Mouse (Mus musculus): ENCODE data around the gene Eci1.

Eci1 gene

GRCm38 (mm10) chr17:24473612-24474275, 47.3 kb downstream of the Eci1 start, which contains the start of gene Bricd5:
Gene Bricd5 (plus strand): TSS chr17:24473884.
- DNase-seq (ENCODE audit: low spot score), result no peak

GRCm38 (mm10) chr17:24474557-24474956, 48.1 kb downstream of the Eci1 start:
- no peak for DNase-seq (ENCODE audit: low spot score)

DNA sequence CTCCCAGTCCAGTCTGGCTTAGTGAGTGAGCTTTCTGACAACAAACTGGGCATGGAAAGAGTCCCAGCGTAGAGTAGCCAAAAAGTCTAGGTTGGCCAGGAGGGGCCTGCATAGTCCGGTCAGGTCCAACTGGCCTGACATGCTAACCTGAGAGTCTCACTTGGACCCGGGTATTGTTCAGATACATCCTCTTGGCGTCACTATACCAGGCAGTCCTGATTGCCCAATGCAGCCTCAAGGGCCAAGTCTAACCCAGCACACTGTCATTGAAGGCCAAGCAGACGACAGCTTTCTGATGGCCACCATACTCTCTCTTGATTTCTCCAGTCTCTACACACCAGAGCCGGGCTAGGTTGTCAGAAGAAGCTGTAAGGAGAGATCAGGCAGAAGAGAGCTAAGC, 49.1 kb downstream of the Eci1 start:
- no peak for DNase-seq (ENCODE audit: low spot score)

DNA sequence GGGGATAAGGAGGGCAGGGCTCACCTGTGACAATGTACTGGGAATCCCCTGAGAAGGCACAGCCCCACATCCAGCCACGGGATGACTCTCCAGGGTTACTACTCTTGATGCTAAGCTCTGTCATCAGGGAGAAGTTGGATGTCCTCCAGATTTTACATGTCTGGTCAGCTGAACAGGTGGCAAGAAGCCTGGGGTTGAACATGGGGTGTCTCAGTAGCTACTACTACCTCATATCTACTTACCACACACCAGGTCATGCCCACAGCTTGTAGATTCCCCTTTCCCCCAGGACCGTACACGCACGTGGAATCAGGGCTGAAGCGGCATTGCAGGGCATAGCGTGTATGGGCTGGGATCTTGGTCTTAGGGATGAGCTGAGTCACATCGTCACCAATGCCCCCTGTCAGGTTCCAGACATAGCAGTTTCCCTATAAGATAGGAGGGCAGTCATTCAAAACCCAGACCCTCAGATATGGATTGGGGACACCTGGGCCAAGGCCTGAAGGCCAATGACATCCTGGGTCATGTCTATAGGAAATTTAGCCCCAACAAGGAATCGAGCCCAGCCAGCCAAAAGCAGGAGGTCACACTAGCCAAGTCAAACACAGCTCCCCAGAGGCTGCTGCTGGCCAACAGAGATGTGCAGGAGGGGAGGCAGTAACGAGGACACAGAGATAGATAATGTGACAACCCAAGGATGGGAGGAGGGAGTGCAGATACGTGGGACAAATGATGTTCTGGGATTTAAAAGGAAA, 49.8 kb downstream of the Eci1 start:
- no peak for DNase-seq (ENCODE audit: low spot score)

DNA sequence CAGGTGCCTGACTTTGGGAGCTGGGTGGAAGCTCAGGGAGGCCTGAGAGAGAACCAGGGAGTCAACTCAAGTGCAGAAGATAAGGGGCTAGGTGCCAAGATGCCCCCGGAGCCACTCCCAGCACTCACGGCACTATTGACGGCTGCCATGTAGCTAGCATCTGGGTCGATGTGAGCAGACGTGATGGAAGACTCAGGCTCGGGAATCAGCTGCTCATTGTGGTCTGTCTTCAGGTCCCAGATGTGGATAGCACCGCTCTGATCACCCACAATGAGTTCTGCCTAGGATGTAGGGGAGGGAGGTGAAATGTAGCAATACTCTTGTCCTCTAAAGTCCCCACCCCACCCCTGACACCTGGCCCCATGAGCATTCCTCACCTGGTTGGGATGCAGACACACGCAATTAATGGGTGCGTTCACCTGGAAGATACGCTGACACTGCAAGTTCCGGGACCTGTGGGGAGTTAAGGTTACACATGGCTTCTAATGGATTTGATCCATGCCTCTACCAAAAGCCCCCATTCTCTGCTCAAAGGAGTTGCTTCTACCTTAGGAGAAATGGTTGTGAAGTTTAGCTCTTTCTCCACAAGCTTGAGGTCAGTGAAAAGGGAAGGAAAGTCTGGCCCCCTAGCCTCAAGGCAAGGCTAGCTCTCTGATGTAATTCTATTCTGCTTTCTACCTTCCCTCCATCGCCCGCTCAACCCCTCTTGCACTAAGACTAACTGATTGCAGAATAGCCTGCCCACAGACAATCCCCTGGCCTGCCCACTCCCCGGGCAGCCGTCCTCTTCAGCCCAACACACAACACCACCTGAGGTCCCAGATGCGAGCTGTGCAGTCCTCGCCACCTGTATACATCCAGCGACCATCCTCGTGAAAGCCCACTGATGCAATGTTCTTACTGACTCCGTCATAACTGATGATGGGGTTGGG, 50.9 kb downstream of the Eci1 start:
- no peak for DNase-seq (ENCODE audit: low spot score)

DNA sequence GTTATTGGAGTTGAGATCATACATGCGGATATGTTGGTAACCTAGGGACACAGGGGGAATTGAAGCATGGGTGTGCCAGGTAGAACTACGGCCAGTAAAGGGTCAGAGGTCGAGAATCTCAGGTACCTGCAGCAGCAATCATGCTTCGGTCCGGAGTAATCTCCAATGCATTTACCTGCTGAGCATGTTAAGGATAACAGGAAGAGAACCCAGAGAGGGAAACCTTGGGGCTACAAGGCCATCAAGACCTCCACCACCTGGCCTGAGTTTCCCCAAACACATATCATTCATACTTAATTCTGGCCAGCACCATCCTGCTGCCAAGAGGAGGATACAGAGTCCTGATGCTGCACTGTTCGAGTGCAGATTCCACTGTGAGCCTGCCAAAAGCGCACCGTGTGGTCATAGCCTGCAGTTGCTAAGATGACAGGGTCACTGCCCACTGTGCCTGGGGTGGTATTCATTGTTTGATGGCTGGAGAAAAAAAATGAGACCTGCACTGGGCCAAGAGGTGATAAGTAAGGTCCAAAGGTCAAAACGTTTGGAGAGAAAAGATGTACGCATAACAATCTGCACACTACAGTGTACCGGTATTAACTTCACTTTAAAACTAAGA, 51.7 kb downstream of the Eci1 start:
- no peak for DNase-seq (ENCODE audit: low spot score)

DNA sequence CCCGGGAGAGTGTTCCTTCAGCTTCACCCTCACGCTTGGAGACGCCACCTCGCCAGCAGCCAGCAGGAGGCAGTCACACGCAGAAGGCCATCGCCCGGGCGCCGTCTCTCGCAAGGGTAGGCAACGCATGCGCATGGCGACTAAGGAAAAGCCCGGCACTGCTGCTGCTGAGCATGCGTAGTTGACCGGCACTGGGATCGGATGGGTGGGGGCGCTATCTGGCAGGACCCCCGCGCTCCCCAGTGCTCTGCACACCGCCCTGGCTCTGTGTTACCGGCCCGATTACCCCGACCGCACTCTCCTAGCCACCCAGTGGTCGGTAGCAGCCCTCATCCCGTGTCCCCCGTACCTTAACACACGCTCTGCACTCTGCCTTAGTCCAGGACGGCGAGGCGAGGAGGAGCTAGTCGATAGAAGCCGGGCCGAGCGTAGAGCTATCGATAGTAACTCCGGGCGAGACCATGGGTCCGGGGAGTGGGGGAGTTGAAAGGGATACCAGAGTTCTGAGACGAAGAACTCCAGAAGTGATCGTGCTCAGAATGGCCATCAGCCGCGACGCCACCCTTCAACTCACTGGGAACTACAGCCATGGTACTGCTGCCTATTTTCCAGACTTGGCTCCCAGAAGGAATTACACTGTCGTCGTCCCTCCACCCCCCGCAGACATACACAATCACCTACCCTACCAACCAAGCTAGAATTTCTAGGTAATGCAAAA, 52.4 kb downstream of the Eci1 start, which contains the start of gene Mlst8:
TSS of gene Mlst8 (minus strand) at position 416 of the 718 bp plus-strand sequence.
- peak; percentile 97 for DNase-seq (ENCODE audit: low spot score)

GRCm38 (mm10) chr17:24479431-24479830, 53.0 kb downstream of the Eci1 start:
- no peak for DNase-seq (ENCODE audit: low spot score)

DNA sequence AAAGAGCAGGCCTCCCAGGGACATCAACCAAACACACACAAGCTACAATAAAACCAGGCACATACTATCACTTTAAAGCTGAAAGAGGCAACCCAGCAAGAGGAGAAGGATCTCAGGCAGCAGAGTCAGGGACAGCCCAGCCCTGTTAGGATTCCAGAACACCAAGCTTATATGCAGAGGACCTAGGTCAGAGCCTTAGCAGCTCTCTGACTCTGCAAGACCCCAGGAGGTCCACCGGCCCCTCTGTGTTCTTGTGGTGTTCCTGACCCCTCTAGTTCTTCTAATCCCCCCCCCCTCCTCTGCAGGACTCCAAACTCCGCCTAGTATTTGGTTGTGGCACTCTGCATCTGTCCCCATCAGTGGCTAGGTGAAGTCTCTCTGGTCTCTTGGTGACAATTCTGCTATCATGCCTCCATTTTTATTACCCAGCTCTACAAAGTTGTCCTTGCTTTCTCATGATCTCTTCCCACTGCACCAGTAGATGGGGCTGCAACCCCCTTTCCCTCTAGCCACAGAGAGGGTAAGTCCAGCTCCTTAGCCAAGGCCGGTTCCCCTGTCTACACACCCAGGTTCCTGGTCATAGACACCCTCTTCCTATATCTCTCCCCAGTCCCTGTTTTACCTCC, 53.9 kb downstream of the Eci1 start:
- DNase-seq (ENCODE audit: low spot score), result no peak

GRCm38 (mm10) chr17:24481027-24481815, 54.8 kb downstream of the Eci1 start:
- DNase-seq (ENCODE audit: low spot score), result no peak

GRCm38 (mm10) chr17:24483495-24483894, 57.1 kb downstream of the Eci1 start:
- DNase-seq (ENCODE audit: low spot score), result no peak

GRCm38 (mm10) chr17:24485090-24485860, 58.8 kb downstream of the Eci1 start:
- DNase-seq (ENCODE audit: low spot score), result no peak

DNA sequence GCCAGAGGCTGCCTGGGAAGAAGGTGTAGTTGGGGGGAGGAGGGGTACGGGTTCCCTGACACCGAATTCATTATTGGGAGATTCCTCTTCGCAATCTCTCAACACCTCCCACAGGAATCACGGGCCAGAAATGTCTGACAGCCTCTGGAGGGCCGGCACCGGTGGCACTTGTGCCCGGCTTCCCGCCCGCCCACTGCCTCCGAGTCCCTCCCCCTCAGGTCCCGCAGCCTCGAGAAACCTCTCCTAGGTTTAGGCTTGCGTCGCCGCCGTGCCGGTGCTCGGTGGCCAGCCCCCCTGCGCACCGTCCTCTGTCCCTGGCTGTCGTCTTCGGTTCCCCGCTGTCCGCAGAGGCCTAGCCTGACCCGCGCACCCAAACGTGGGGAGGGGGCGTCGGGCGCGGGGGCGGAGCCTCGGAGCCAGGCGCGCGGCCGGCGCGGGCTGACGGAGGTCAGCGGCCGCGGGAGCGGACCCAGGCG, 61.8 kb downstream of the Eci1 start, which contains the start of gene Caskin1:
TSS of gene Caskin1 (plus strand) at position 416 of the 476 bp plus-strand sequence.
- DNase-seq (ENCODE audit: low spot score), result no peak

DNA sequence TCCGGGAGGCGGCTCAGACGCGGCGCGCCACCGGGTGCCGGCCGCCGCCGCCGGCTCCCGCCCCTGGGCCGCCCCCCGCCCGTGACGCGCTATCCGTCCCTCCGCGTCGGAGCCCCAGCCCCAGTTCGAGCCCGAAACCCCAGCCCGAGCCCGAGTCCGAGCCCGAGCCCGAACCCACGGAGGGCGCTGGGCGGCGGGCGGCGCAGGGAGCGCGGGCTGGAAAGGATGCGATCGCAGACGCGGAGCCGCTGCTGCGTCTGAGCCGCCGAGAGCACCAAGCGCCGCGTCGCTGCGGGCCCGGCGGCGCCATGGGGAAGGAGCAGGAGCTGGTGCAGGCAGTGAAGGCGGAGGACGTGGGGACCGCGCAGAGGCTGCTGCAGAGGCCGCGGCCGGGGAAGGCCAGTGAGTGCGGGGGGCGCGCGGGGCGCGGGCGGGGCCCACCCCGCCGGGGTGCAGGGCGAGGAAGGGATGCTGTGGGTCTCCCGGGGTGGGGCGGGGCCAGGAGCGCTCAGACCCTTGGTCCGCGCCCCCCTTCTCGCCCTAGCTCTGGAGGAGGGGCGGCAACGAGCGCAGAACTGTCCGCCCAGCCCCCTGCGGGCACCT, 62.3 kb downstream of the Eci1 start:
- DNase-seq (ENCODE audit: low spot score), result no peak
